Mouse (Mus musculus): ENCODE data around the gene Sgcd.

DNA sequence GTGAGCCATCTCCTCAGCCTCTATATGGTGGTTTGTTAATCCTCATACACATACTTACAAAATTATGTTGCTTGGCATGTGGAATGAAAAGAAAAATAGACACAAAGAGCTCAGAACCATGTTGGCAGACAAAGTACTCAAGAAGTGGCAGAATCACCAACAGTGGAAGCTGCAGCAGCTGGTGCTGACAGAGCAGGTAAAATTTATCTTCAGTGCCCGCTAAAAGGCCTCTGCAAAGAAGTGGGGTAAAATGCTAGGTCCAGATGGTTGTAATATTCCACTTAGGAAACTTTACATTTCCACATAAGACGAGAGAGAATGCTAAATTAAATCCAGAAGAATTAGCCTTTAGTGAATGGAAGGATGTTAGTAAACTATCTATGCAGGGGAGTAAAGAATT lies 7.7 kb downstream of the Sgcd start:
- no peak for TF ChIP-seq POLR2A (IDR thresholded peaks at IDR 0.05; ENCODE audit: borderline replicate concordance, control insufficient read depth, low read depth, low read length)
- no peak for TF ChIP-seq CTCF (IDR thresholded peaks at IDR 0.05; ENCODE audit: control insufficient read depth, insufficient read depth, low read length)
